Mouse (Mus musculus) liver, embryonic 14.5 days (tissue): ENCODE measurements around the gene Ssu2. TPM values are rescaled to one million over a fixed set of nuclear protein-coding genes. Genes with fewer than 3 reads are reported as not detected.

ENCODE experiments used
- ATAC-seq: fragments of 200-750 bp; cut with Nextera tagmentation; 2 replicates; pipeline ENCODE4 v1.8.0; 2017; ENCODE audit warnings: moderate number of reproducible peaks, mild to moderate bottlenecking, moderate library complexity; ENCODE audit not compliant: insufficient read depth
- DNase-seq, 3 experiments: peaks; one replicate each; pipeline ENCODE4 v3.0.0-alpha.2; 2012 to 2013; ENCODE audit warnings: low read depth in 3 of 3, low spot score in 3 of 3
- H3K27ac ChIP-seq: fragments of 300-500 bp; sonication (generic); 2 replicates; pipeline ENCODE4 v1.5.1; 2014; ENCODE audit warnings: moderate library complexity, mild to moderate bottlenecking, control low read depth, inconsistent platforms
- H3K27me3 ChIP-seq: fragments of 300-500 bp; sonication (generic); 2 replicates; pipeline ENCODE4 v1.6.1; 2014; ENCODE audit warnings: mild to moderate bottlenecking, low read length, moderate library complexity; ENCODE audit not compliant: control insufficient read depth, insufficient read depth
- H3K36me3 ChIP-seq: fragments of 300-500 bp; sonication (generic); replicated peaks from 2 replicates; pipeline ENCODE4 v1.6.1; 2014; ENCODE audit warnings: low read depth; ENCODE audit not compliant: control insufficient read depth, insufficient read depth
- H3K4me1 ChIP-seq, 2 experiments: fragments of 200-500 bp in 1 of 2; fragments of 300-500 bp in 1 of 2; sonication (generic) in 1 of 2; replicated peaks; 2 replicates each; pipeline ENCODE4 v1.6.1; 2012 to 2014; ENCODE audit warnings: antibody characterized with exemption in 1 of 2, inconsistent platforms in 1 of 2, low read length in 1 of 2; ENCODE audit not compliant: control insufficient read depth in 2 of 2, insufficient read depth in 2 of 2
- H3K4me2 ChIP-seq: fragments of 300-500 bp; sonication (generic); 2 replicates; pipeline ENCODE4 v1.6.1; 2014; ENCODE audit warnings: low read depth, mild to moderate bottlenecking, control low read depth, moderate library complexity
- H3K4me3 ChIP-seq, 2 experiments: fragments of 200-500 bp in 1 of 2; fragments of 300-500 bp in 1 of 2; sonication (generic) in 1 of 2; 2 replicates each; pipeline ENCODE4 v1.5.1; 2012 to 2014; ENCODE audit warnings: low read depth in 2 of 2, low read length in 2 of 2, mild to moderate bottlenecking in 2 of 2, control low read depth in 1 of 2, inconsistent platforms in 1 of 2, moderate library complexity in 1 of 2; ENCODE audit not compliant: insufficient read depth in 1 of 2
- H3K9ac ChIP-seq: fragments of 300-500 bp; sonication (generic); replicated peaks from 2 replicates; pipeline ENCODE4 v1.6.1; 2014; ENCODE audit warnings: mild to moderate bottlenecking, control low read depth, moderate library complexity
- H3K9me3 ChIP-seq: fragments of 300-500 bp; sonication (generic); 2 replicates; pipeline ENCODE4 v1.6.1; 2016; ENCODE audit warnings: low read length, mixed read lengths; ENCODE audit not compliant: control insufficient read depth
- CTCF ChIP-seq: IDR thresholded peaks from 2 replicates; pipeline ENCODE4 v1.5.1; 2016; ENCODE audit warnings: antibody characterized with exemption, low read depth, control low read depth
- EP300 ChIP-seq: IDR thresholded peaks from 2 replicates; pipeline ENCODE4 v1.6.1; 2016; ENCODE audit warnings: antibody characterized with exemption, low read depth
- WGBS: fragments of 180-500 bp; shearing (Covaris S2); extraction: QIAGEN DNeasy Blood & Tissue Kit; methylation state at CpG from one replicate; pipeline ENCODE4 v1.1.7; 2014; ENCODE audit not compliant: insufficient replicate concordance; 5-methylcytosine and 5-hydroxymethylcytosine counted together
- polyA plus RNA-seq, 2 experiments: library from polyadenylated mRNA; depleted of rRNA in 1 of 2; stranded (reverse) in 1 of 2; unstranded in 1 of 2; fragments of >200 nt; fragmentation: Nextera tagmentation in 1 of 2; extraction: Ambion mirVana in 1 of 2; gene quantifications; 2 replicates each; pipeline versions ENCODE4 v1.2.1 to v1.2.3; 2012 to 2014

Gene Ssu2
- polyA plus RNA-seq, 2 experiments = 0.04 TPM; not detected in 1

DNA sequence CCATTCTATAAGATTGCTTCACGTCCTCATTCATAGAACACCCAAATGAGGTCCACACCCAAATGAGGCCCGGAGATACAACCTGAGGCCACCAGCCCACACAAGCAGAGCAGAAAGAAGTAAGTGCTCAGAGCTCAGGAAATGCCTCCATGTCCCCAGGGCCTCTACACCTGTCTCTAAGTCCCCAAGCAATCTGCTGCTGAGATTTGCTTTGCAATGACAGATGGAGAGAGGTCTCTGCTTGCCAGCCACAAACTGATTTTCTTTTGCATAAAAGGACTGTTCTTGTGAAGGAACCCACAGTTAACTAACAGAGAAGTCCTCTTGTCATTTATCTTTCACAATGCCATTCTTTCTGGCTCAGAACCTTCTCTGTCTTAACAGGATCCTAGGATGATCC, 1.6 kb downstream of the Ssu2 start:
- no peaks in the 10 kb centered on the region for H3K36me3 ChIP-seq
- DNase-seq = no peak
- TF ChIP-seq EP300 (no peak), CTCF (no peak)
- no peak overlapping the region for H3K4me3 ChIP-seq
- H3K27me3 ChIP-seq = no peaks in the 10 kb centered on the region
- no peaks in the 10 kb centered on the region for H3K4me1 ChIP-seq
- WGBS = 44% methylated on average over 2 of the region's 2 CpGs
- H3K27ac ChIP-seq = no peak overlapping the region
- no peak overlapping the region for H3K4me2 ChIP-seq
- H3K9me3 ChIP-seq = no peaks in the 10 kb centered on the region
- no peak overlapping the region for H3K9ac ChIP-seq
- ATAC-seq = no peak

- H3K4me3 ChIP-seq = no peak overlapping the region
- H3K9me3 ChIP-seq = no peaks in the 10 kb centered on the region
- no peak for ATAC-seq
- no peaks in the 10 kb centered on the region for H3K36me3 ChIP-seq
- TF ChIP-seq EP300 (no peak), CTCF (no peak)
- H3K27me3 ChIP-seq = no peaks in the 10 kb centered on the region
- WGBS = 53% methylated on average over 8 of the region's 8 CpGs
- H3K4me2 ChIP-seq = no peak overlapping the region
- H3K27ac ChIP-seq = no peak overlapping the region
- no peak overlapping the region for H3K9ac ChIP-seq
- no peak for DNase-seq
- no peaks in the 10 kb centered on the region for H3K4me1 ChIP-seq
These were observed 4.7 kb downstream of the Ssu2 start for GRCm38 (mm10) chr6:112382990-112383685.

- Histone ChIP-seq H3K27ac (no peak overlapping the region), H3K9me3 (no peaks in the 10 kb centered on the region), H3K27me3 (no peaks in the 10 kb centered on the region), H3K9ac (no peak overlapping the region), H3K4me3 (no peak overlapping the region), H3K36me3 (no peaks in the 10 kb centered on the region), H3K4me2 (no peak overlapping the region), H3K4me1 (no peaks in the 10 kb centered on the region)
- DNase-seq (no peak), ATAC-seq (no peak)
- 68% methylated on average over 9 of the region's 9 CpGs for WGBS
- no peak for TF ChIP-seq CTCF
- no peak for TF ChIP-seq EP300
These were observed 8.8 kb downstream of the Ssu2 start for GRCm38 (mm10) chr6:112379054-112379453.

- Histone ChIP-seq H3K36me3 (no peaks in the 10 kb centered on the region), H3K9ac (no peak overlapping the region)
These were observed 12.0 kb downstream of the Ssu2 start for GRCm38 (mm10) chr6:112375661-112376392.

GRCm38 (mm10) chr6:112373886-112374585, 13.8 kb downstream of the Ssu2 start:
- no peak overlapping the region for H3K27ac ChIP-seq
- no peaks in the 10 kb centered on the region for H3K9me3 ChIP-seq
- no peaks in the 10 kb centered on the region for H3K36me3 ChIP-seq
- H3K4me2 ChIP-seq = no peak overlapping the region
- ATAC-seq (no peak), DNase-seq (peak in 2 of 3 experiments; percentile 6 to 13)
- H3K9ac ChIP-seq = no peak overlapping the region
- WGBS = 37% methylated on average over 8 of the region's 8 CpGs
- no peaks in the 10 kb centered on the region for H3K4me1 ChIP-seq
- TF ChIP-seq CTCF (peak; percentile 80), EP300 (no peak)
- no peak overlapping the region for H3K4me3 ChIP-seq
- H3K27me3 ChIP-seq = no peaks in the 10 kb centered on the region

More at GRCm38 (mm10) chr6:112375661-112376392, 12.0 kb downstream of the Ssu2 start:
- ATAC-seq (no peak), DNase-seq (no peak)
- no peak overlapping the region for H3K4me2 ChIP-seq
- H3K9me3 ChIP-seq = no peaks in the 10 kb centered on the region
- no peak overlapping the region for H3K27ac ChIP-seq
- no peaks in the 10 kb centered on the region for H3K4me1 ChIP-seq
- 44% methylated on average over 12 of the region's 13 CpGs for WGBS
- TF ChIP-seq CTCF = no peak
- no peak for TF ChIP-seq EP300
- H3K4me3 ChIP-seq = no peak overlapping the region
- H3K27me3 ChIP-seq = no peaks in the 10 kb centered on the region
